Mouse (Mus musculus) bone marrow, adult 2 months (tissue): ENCODE measurements around the gene Herc1. TPM values are rescaled to one million over a fixed set of nuclear protein-coding genes. Genes with fewer than 3 reads are reported as not detected.

Experiments used
- H3K27ac ChIP-seq: fragments of 200-500 bp; 2 replicates; pipeline ENCODE4 v1.5.1; 2012; ENCODE audit warnings: low read depth, mild to moderate bottlenecking, control low read depth, inconsistent platforms, low read length; ENCODE audit not compliant: control insufficient read depth, poor library complexity, insufficient read depth
- H3K4me1 ChIP-seq: fragments of 200-500 bp; 2 replicates; pipeline ENCODE4 v1.6.1; 2011; ENCODE audit warnings: low read length; ENCODE audit not compliant: control insufficient read depth, insufficient read depth
- H3K4me3 ChIP-seq: fragments of 200-500 bp; replicated peaks from 2 replicates; pipeline ENCODE3; 2011; ENCODE audit warnings: mild to moderate bottlenecking, low read depth, low read length, control low read depth; ENCODE audit not compliant: control insufficient read depth
- CTCF ChIP-seq: fragments of 200-500 bp; IDR thresholded peaks from 2 replicates; pipeline ENCODE4 v1.5.1; 2011; ENCODE audit warnings: low read length, control low read depth; ENCODE audit not compliant: control insufficient read depth, insufficient read depth
- POLR2A ChIP-seq: fragments of 200-500 bp; IDR thresholded peaks from 2 replicates; pipeline ENCODE4 v1.6.1; 2011; ENCODE audit warnings: low read depth, mild to moderate bottlenecking, control low read depth, low read length, borderline replicate concordance; ENCODE audit not compliant: control insufficient read depth
- WGBS: fragments of 180-500 bp; shearing (Covaris S2); methylation state at CpG from one replicate; pipeline ENCODE4 v1.1.7; 2018; 5-methylcytosine and 5-hydroxymethylcytosine counted together
- polyA plus RNA-seq: library from polyadenylated mRNA; stranded (reverse); fragments of >200 nt; gene quantifications from 2 replicates; pipeline ENCODE4 v1.2.4, GENCODE M21; 2011; ENCODE audit warnings: low replicate concordance; ENCODE audit not compliant: missing spikeins, insufficient read depth, insufficient read length

The Herc1 gene
- polyA plus RNA-seq, 1 experiment: 47.3 TPM

DNA sequence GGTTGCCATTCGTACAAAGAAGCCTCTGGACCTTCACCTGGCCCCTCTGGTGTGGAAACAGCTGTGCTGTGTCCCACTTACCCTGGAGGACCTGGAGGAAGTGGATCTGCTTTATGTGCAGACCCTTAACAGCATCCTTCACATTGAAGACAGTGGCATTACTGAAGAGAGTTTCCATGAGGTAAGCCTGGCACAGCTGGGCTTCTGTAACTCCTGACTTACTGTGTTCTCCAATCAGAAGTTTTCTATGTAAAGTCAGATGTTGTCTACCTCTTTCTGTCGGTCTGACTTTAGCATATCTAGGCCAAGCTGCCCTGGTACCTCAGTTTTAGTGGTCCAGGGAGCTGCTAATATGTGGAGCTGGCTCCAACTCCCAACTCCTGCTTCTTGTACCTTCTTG, 151.0 kb downstream of the Herc1 start:
- WGBS: 86% methylated on average over 2 of the region's 2 CpGs

DNA sequence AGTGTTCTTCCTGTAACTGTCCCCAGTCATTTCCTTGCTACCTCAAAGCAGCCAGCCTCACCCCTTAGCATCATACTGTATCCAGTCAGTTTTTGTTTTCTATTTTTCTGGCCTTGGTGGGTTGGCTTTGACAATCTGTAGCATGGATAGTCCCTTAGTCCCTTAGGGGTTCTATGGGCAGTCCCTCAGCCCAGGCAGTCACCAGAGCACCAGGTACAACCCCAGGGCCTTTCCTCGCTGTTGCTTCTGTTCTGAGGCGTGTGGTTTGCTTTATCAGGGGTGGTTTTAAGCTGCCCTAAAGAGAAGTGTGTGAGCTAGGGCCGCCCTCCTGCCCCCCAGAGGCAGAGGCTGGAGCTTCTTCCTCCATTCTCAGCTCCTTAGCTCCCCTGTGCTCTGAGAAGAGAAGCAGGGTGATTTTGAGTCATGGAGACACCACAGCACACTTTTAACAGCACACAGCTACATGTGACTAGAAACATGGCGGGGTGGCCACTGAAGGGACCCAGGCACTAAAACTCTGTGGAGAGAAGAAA, 153.7 kb downstream of the Herc1 start:
- WGBS: 53% methylated on average over 4 of the region's 4 CpGs
- TF ChIP-seq CTCF (peak; percentile 44), POLR2A (no peak)
- Histone ChIP-seq H3K27ac (peak overlapping the region; percentile 1), H3K4me3 (no peak overlapping the region), H3K4me1 (peaks cover 8% of the 10 kb centered on the region)

More for the DNA sequence above, 151.0 kb downstream of the Herc1 start:
- Histone ChIP-seq H3K4me3 (no peak overlapping the region), H3K4me1 (peaks cover 6% of the 10 kb centered on the region; the same call in 1 of the 2 replicates), H3K27ac (no peak overlapping the region)
- TF ChIP-seq CTCF (no peak), POLR2A (no peak)

DNA sequence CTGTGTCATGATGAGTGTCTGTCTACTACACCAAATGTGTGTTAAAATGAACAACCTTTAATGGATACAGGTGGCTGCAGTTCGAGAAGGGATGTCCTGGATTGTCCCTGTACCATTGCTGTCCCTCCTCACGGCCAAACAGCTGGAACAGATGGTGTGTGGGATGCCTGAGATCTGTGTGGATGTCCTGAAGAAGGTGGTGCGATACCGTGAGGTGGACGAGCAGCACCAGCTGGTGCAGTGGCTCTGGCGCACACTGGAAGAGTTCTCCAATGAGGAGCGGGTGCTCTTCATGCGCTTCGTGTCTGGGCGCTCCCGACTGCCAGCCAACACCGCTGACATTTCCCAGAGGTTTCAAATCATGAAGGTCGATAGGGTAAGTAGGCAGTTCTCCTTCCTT, 154.3 kb downstream of the Herc1 start:
- H3K4me3 ChIP-seq: no peak overlapping the region
- peak overlapping the region; percentile 1 for H3K27ac ChIP-seq
- peaks cover 8% of the 10 kb centered on the region for H3K4me1 ChIP-seq
- WGBS: 93% methylated on average over 13 of the region's 13 CpGs
- TF ChIP-seq CTCF: no peak
- TF ChIP-seq POLR2A: no peak

DNA sequence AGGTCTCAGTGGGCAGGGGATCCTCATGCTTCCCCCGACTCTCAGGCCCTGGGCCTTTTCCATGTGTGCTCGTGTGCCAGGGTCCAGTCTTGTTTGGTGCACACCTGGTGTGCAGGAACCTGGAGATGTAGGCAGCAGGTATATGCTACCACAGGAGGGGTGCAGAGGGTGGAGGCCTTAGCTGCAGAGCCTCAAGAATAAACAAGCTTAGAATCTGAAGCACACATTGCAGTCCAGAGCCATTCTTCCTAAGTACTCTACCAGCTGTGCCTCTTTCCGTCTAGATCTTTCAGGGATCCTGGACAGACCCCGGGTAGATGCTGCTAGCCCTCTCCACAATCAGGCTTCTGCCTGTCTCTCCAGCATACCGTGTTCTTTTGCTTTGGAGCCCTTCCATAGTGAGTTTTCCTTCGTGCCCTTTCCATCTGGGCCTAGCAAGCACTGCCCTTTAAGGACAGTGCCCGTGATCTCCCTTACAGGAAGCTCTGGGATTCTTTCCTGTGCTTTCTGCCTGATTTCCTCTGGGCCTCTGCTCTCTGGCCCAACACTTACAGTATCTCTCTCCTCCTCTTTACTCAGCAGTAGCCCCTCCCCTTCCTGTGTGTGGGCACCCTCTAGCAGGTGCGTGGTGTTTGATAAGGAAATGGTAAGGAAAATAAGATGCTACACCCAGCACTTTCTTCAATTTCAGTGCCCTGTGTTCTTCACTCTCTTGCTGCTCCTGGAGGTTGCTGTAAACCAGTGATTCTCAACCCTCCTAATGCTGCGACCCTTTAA, 155.1 kb downstream of the Herc1 start:
- TF ChIP-seq CTCF: no peak
- TF ChIP-seq POLR2A: no peak
- WGBS: 33% methylated on average over 9 of the region's 9 CpGs

DNA sequence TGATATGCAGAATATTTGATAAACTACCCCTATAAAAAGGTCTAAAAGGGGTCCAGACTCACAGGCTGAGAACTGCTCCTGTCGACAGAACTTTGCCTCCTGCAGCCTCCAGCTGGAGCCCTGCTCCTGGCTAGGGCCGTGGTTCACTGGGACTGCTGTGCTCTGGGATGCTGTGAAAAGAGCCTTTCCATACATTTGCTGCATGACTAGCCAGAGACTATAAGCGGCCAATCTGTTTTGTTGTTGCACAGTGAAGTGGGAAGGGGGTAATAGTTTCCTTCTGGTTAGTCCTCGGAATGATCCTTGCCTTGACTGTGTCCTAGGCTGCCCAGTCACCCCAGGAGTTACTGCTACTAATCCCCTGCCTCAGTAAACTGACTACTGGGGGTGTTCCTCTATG, 155.8 kb downstream of the Herc1 start:
- peak overlapping the region; percentile 57 for H3K27ac ChIP-seq
- H3K4me1 ChIP-seq: peaks cover 11% of the 10 kb centered on the region
- H3K4me3 ChIP-seq: no peak overlapping the region
- TF ChIP-seq POLR2A (no peak), CTCF (no peak)
- WGBS: 72% methylated on average over 4 of the region's 4 CpGs

More for the DNA sequence above, 155.1 kb downstream of the Herc1 start:
- Histone ChIP-seq H3K27ac (peak overlapping the region; percentile 73), H3K4me1 (peaks cover 8% of the 10 kb centered on the region), H3K4me3 (no peak overlapping the region)

DNA sequence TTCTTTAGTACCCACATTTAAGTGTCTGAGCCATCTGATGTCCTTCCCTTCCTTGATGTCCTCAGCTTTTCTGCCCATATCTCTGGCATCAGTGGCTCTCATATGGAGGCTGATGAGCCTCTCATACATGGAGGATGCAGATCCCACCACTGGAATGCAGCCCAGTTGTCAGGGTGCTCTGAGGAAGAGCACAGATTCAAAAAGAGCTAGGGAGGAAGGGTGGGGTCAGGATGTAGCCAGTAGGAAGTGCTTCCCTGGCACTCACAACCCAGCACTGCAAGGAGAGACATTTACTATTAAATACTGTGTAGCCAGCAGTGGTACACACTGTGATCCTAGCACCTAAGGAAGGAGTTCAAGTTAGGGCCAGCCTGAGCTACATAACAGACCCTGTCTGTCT, 156.2 kb downstream of the Herc1 start:
- no peak overlapping the region for H3K4me3 ChIP-seq
- H3K4me1 ChIP-seq: peaks cover 11% of the 10 kb centered on the region
- TF ChIP-seq CTCF (no peak), POLR2A (no peak)
- peak overlapping the region; percentile 57; the same call in 1 of the 2 replicates for H3K27ac ChIP-seq

DNA sequence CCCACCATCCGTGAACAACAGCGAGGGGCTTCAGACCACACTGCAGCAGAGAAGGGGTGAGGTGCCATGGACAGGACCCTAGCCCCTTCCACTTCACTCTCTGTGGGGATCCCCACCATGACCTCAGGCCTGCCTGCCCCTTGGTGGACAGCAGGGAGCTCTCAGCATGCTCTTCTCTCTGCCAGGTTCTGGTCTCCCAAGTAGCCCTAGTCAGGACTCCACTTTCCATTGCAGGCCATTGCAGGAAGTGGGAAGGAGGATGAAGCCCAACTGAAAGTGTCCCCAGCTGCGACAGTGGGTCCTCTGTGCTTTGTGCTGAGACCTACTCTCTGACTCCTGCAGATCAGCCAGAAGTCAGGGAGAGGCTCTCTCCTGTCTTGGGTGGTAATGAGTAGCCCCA, 157.4 kb downstream of the Herc1 start:
- WGBS: 91% methylated on average over 3 of the region's 3 CpGs
- no peak for TF ChIP-seq POLR2A
- TF ChIP-seq CTCF: no peak
- H3K27ac ChIP-seq: no peak overlapping the region
- no peak overlapping the region for H3K4me3 ChIP-seq
- peaks cover 11% of the 10 kb centered on the region for H3K4me1 ChIP-seq

DNA sequence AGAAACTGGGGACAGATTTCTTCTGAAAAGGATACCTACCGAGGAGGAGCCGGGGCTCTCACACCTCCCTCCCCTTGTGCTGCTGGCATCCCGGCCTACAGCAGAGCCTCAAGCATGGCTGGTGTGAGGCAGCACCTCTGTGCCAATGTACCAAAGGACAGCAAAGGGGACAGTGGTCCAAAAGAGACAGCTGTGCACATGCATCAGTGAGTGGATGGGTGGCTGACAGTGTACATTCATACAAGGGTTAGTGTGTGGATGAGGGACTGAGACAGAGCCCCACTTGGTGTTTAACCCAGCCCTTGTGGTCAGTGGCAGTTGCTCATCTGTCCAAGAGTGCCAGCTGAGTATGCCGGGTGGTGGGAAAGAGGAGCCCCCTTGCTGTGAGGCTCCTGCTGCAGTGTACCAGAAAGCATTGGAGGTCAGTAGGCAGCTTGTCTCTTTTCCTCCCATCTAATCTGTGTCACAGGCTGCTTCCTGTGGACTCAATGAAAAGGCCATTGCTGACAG, 158.7 kb downstream of the Herc1 start:
- Histone ChIP-seq H3K27ac (no peak overlapping the region), H3K4me3 (no peak overlapping the region), H3K4me1 (peaks cover 11% of the 10 kb centered on the region)
- TF ChIP-seq POLR2A: no peak
- TF ChIP-seq CTCF: no peak
- 87% methylated on average over 4 of the region's 4 CpGs for WGBS
